Mouse (Mus musculus): Measurements from ENCODE around the gene Eif1ax. TPM values are rescaled to one million over a fixed set of nuclear protein-coding genes. Genes with fewer than 3 reads are reported as not detected.
"Not testable (repeated sequence)": the region's sequence is repeated elsewhere in the genome, so short reads cannot be mapped to it uniquely, and the experiment has no call there.

The Eif1ax gene
- polyA plus RNA-seq, 1 experiment = 25.1 TPM

DNA sequence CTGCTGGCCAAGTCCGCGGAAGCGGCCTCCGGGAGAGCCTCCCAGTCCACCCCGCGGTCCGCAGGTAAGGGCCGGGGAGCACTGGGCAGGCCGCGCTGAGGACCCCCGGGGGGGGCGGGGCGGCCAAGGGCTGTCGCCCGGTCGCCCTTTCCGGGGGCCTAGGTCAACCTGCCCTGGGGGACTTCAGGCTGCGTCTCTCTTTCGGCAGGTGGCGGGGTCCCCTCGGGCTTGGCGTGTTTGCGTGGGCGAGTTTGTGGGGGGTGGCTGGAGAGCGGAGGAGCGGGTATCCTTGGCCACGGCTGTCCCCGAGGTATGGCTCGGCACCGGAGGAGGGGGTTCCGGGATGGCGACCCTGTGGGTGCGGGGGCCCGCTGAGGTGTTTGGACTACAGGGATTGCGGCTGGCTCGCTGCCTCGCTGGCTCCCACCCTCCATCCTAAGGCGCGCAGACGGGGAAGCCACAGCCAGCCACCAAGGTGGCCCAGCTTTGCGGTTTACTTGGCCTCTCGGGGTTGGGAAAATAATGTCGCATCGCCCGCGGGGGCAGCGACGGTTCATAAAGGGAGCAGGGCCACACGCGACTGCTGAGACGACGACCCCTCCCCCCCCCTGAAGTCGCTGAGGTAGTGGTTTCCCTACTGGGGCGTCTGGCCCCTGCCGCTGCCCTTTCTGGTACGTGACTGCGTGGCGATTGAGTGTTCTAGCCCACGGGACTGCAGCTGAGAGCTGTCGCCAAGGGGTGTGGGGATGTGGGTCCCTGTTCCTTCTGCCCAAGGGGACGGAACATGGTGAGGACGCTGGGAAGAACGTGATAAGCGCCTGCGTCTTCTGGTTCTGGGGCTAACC lies 43.1 kb downstream of the Eif1ax start:
- Histone ChIP-seq H3K4me3 (ENCODE audit: insufficient read depth, low read length) (peak overlapping the region; percentile 51), H3K4me1 (ENCODE audit: control insufficient read depth, insufficient read depth, low read length) (no peaks in the 10 kb centered on the region), H3K27ac (ENCODE audit: insufficient read depth, low read depth, low read length) (no peak overlapping the region)
- TF ChIP-seq CTCF (IDR thresholded peaks at IDR 0.05; ENCODE audit: low read depth, low read length) = no peak
- no peak for TF ChIP-seq POLR2A (IDR thresholded peaks at IDR 0.05; ENCODE audit: borderline replicate concordance, low read depth, low read length)

DNA sequence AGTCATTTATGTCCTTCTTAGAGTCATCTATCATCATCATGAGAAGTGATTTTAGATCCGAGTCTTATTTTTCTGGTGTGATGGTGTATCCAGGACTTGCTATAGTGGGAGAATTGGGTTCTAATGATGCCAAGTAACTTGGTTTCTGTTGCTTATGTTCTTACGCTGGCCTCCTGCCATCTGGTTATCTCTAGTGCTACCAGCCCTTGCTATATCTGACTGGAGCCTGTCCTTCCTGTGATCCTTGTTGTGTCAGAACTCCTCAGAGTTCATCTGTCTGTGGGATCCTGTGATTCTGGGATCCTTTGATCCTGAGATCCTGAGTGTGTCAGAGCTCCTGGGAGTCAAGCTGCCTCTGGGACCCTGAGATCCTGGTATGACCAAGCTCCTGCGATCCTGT lies 58.5 kb downstream of the Eif1ax start:
- H3K27ac ChIP-seq (ENCODE audit: insufficient read depth, low read depth, low read length); H3K4me3 ChIP-seq (ENCODE audit: insufficient read depth, low read length); H3K4me1 ChIP-seq (ENCODE audit: control insufficient read depth, insufficient read depth, low read length): not testable (repeated sequence)

Other genes starting within 250 kb of the Eif1ax start
- 49.1 and 79.0 TPM in 2 replicates for gene Rps6ka3, start 161.9 kb upstream of the Eif1ax start, polyA plus RNA-seq (2012; ENCODE audit: insufficient read depth, insufficient read length, missing spikeins)
- gene Map7d2, start 42.4 kb downstream of the Eif1ax start, polyA plus RNA-seq (2012; ENCODE audit: insufficient read depth, insufficient read length, missing spikeins) = not detected in 2 replicates
- 9.5 and 10.7 TPM in 2 replicates for gene Bclaf3, start 154.5 kb downstream of the Eif1ax start, polyA plus RNA-seq (2012; ENCODE audit: insufficient read depth, insufficient read length, missing spikeins)

Data from bone marrow macrophage, adult 2 months (primary cell).